In the genomic region with DNA sequence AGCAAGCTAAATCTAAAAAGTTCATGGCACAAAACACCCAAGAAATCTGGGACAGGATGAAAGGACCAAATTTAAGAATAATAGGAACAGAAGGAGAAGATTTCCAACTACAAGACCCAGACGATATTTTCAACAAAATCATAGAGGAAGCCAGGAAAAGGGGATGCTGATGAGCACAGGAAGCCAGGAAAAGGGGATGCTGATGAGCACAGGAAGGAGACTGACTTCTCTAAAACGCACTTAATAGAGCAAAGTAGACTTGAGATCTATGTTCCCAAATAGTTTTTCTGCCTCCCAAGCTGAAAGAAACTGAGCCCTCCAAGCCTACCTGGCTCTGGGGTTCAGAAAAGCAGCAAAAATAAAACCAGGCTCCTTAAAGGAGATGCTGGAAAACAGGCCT, we compare ENCODE assay signal across 8 mouse cellular contexts. TPM values are rescaled to one million over a fixed set of nuclear protein-coding genes. Genes with fewer than 3 reads are reported as not detected.
A peak's percentile ranks its signal among the peaks of the same experiment; 100 is the strongest.
DNase-seq lines count a peak whose midpoint lies in the region; ATAC-seq and TF ChIP-seq lines count a peak whose summit lies in the region.

No protein-coding gene starts in this region.

- no peak for DNase-seq in forebrain, embryonic 14.5 days (ENCODE audit: low spot score)
- no peak for DNase-seq in kidney, postnatal 0 days (ENCODE audit: low spot score)
- no peak for DNase-seq in kidney, adult 8-10 months
- no peak for DNase-seq in midbrain, postnatal 0 days (ENCODE audit: low spot score)
- DNase-seq in cerebellum, adult 11-12 months = no peak
- DNase-seq in right cerebral cortex, postnatal 4 days = no peak

- no peak for ATAC-seq in forebrain, embryonic 14.5 days
- no peak for ATAC-seq in forebrain, embryonic 12.5 days (ENCODE audit: low FRiP score)
- no peak for ATAC-seq in kidney, postnatal 0 days (replicated peaks; ENCODE audit: low FRiP score, low read depth)
- ATAC-seq in hindbrain, embryonic 16.5 days = no peak
- no peak for ATAC-seq in midbrain, postnatal 0 days (ENCODE audit: low FRiP score)

- no peaks in the 10 kb centered on the region for H3K9me3 ChIP-seq in forebrain, embryonic 14.5 days (replicated peaks; ENCODE audit: control insufficient read depth, low read length)
- H3K9me3 ChIP-seq in forebrain, embryonic 12.5 days = no peaks in the 10 kb centered on the region
- H3K9me3 ChIP-seq in kidney, postnatal 0 days (replicated peaks; ENCODE audit: low read length) = no peaks in the 10 kb centered on the region
- H3K9me3 ChIP-seq in hindbrain, embryonic 16.5 days (ENCODE audit: control insufficient read depth, low read length) = no peaks in the 10 kb centered on the region
- H3K9me3 ChIP-seq in midbrain, postnatal 0 days (ENCODE audit: low read length) = no peaks in the 10 kb centered on the region

- H3K27me3 ChIP-seq in forebrain, embryonic 14.5 days (replicated peaks; ENCODE audit: control insufficient read depth, insufficient read depth, low read length) = no peaks in the 10 kb centered on the region
- no peaks in the 10 kb centered on the region for H3K27me3 ChIP-seq in forebrain, embryonic 12.5 days
- H3K27me3 ChIP-seq in kidney, postnatal 0 days (ENCODE audit: insufficient read depth, low read length) = no peaks in the 10 kb centered on the region
- no peaks in the 10 kb centered on the region for H3K27me3 ChIP-seq in hindbrain, embryonic 16.5 days (replicated peaks; ENCODE audit: control insufficient read depth, insufficient read depth, low read length)
- H3K27me3 ChIP-seq in midbrain, postnatal 0 days (ENCODE audit: insufficient read depth, low read length) = no peaks in the 10 kb centered on the region

- TF ChIP-seq CTCF in kidney, postnatal 0 days (IDR thresholded peaks at IDR 0.05; ENCODE audit: low read depth) = no peak
- TF ChIP-seq CTCF in midbrain, postnatal 0 days (IDR thresholded peaks at IDR 0.05) = no peak

- peaks cover 27% of the 10 kb centered on the region for H3K4me1 ChIP-seq in forebrain, embryonic 14.5 days (ENCODE audit: control insufficient read depth, insufficient read depth, low read length)
- H3K4me1 ChIP-seq in forebrain, embryonic 12.5 days = peaks cover 32% of the 10 kb centered on the region
- H3K4me1 ChIP-seq in kidney, postnatal 0 days (replicated peaks; ENCODE audit: insufficient read depth, low read length) = peaks cover 7% of the 10 kb centered on the region; the same call in 1 of the 2 replicates
- H3K4me1 ChIP-seq in hindbrain, embryonic 16.5 days (ENCODE audit: control insufficient read depth, insufficient read depth, low read depth, low read length) = peaks cover 32% of the 10 kb centered on the region
- peaks cover 14% of the 10 kb centered on the region for H3K4me1 ChIP-seq in midbrain, postnatal 0 days (ENCODE audit: insufficient read depth, low read length)

- no peak overlapping the region for H3K4me3 ChIP-seq in forebrain, embryonic 14.5 days (ENCODE audit: low read depth, low read length)
- H3K4me3 ChIP-seq in forebrain, embryonic 12.5 days (replicated peaks) = no peak overlapping the region
- no peak overlapping the region for H3K4me3 ChIP-seq in kidney, postnatal 0 days (replicated peaks; ENCODE audit: low read depth, low read length)
- peak overlapping the region; percentile 9 for H3K4me3 ChIP-seq in hindbrain, embryonic 16.5 days (ENCODE audit: low read length)
- H3K4me3 ChIP-seq in midbrain, postnatal 0 days (ENCODE audit: low read depth, low read length) = no peak overlapping the region

- no peak overlapping the region for H3K27ac ChIP-seq in forebrain, embryonic 14.5 days (ENCODE audit: low read depth, low read length)
- no peak overlapping the region for H3K27ac ChIP-seq in forebrain, embryonic 12.5 days
- H3K27ac ChIP-seq in kidney, postnatal 0 days = 0 out of 2 replicates have a peak overlapping the region, but pooled peaks have one; percentile 43
- H3K27ac ChIP-seq in hindbrain, embryonic 16.5 days (ENCODE audit: low read depth, low read length) = no peak overlapping the region
- no peak overlapping the region for H3K27ac ChIP-seq in midbrain, postnatal 0 days (ENCODE audit: low read depth, low read length)

- H3K9ac ChIP-seq in forebrain, embryonic 14.5 days (ENCODE audit: low read length) = no peak overlapping the region
- no peak overlapping the region for H3K9ac ChIP-seq in forebrain, embryonic 12.5 days
- H3K9ac ChIP-seq in kidney, postnatal 0 days (ENCODE audit: low read depth, low read length) = no peak overlapping the region
- peak overlapping the region; percentile 38 for H3K9ac ChIP-seq in hindbrain, embryonic 16.5 days (ENCODE audit: low read depth, low read length)
- H3K9ac ChIP-seq in midbrain, postnatal 0 days (replicated peaks; ENCODE audit: low read length, poor library complexity, severe bottlenecking) = no peak overlapping the region

- WGBS in forebrain, embryonic 14.5 days = 70% methylated on average over 2 of the region's 2 CpGs
- WGBS in forebrain, embryonic 12.5 days = 68% methylated on average over 2 of the region's 2 CpGs
- WGBS in kidney, postnatal 0 days = 32% methylated on average over 2 of the region's 2 CpGs
- 58% methylated on average over 2 of the region's 2 CpGs for WGBS in hindbrain, embryonic 16.5 days
- 50% methylated on average over 2 of the region's 2 CpGs for WGBS in midbrain, postnatal 0 days

- peaks cover 4% of the 10 kb centered on the region; the same call in 1 of the 2 replicates for H3K36me3 ChIP-seq in forebrain, embryonic 14.5 days (ENCODE audit: control insufficient read depth, insufficient read depth, low read length)
- H3K36me3 ChIP-seq in forebrain, embryonic 12.5 days (replicated peaks) = peaks cover 6% of the 10 kb centered on the region; the same call in 1 of the 2 replicates
- H3K36me3 ChIP-seq in kidney, postnatal 0 days (ENCODE audit: insufficient read depth, low read length) = no peaks in the 10 kb centered on the region
- H3K36me3 ChIP-seq in hindbrain, embryonic 16.5 days (ENCODE audit: control insufficient read depth, insufficient read depth, low read length) = no peaks in the 10 kb centered on the region
- no peaks in the 10 kb centered on the region for H3K36me3 ChIP-seq in midbrain, postnatal 0 days (ENCODE audit: insufficient read depth, low read length)

- H3K4me2 ChIP-seq in forebrain, embryonic 14.5 days (ENCODE audit: low read length) = peak overlapping the region; percentile 97
- H3K4me2 ChIP-seq in forebrain, embryonic 12.5 days = no peak overlapping the region
- H3K4me2 ChIP-seq in kidney, postnatal 0 days (ENCODE audit: low read length) = peak overlapping the region; percentile 83
- peak overlapping the region; percentile 64 for H3K4me2 ChIP-seq in hindbrain, embryonic 16.5 days (ENCODE audit: low read length)
- peak overlapping the region; percentile 95 for H3K4me2 ChIP-seq in midbrain, postnatal 0 days (ENCODE audit: low read depth, low read length, poor library complexity, severe bottlenecking)

RNA-seq across cellular contexts. Expression of a gene that starts 2.8 kb away (rescaled TPM):
- polyA plus RNA-seq in forebrain, embryonic 14.5 days (2014; fragmentation: Nextera tagmentation; extraction: Ambion mirVana) = 17.4 and 19.9 TPM in 2 replicates
- polyA plus RNA-seq in forebrain, embryonic 12.5 days (2016; fragmentation: Nextera tagmentation; extraction: Ambion mirVana) = 11.8 and 23.9 TPM in 2 replicates
- 28.1 and 48.8 TPM in 2 replicates for polyA plus RNA-seq in kidney, postnatal 0 days (2015; fragmentation: Nextera tagmentation; extraction: Ambion mirVana)
- 10.3 and 11.1 TPM in 2 replicates for polyA plus RNA-seq in hindbrain, embryonic 16.5 days (2015; fragmentation: Nextera tagmentation; extraction: Ambion mirVana)
- total RNA-seq in midbrain, postnatal 0 days (2014; rRNA removed) = 115 and 152 TPM in 2 replicates
- 26.5 and 28.0 TPM in 2 replicates for polyA plus RNA-seq in midbrain, postnatal 0 days (2015; fragmentation: Nextera tagmentation; extraction: Ambion mirVana)
